Mouse (Mus musculus) right cerebral cortex, postnatal 36 days (tissue): ENCODE measurements at regions not wholly inside any gene's neighbourhood (a gene's known extent, or its start where the extent isn't known, plus 50 kb on each side); places are given as distances from the start of the nearest gene placed in this dataset.

Experiments
- DNase-seq, 2 experiments: peaks; one replicate each; pipeline ENCODE4 v3.0.0; 2022; ENCODE audit warnings: low spot score in 2 of 2, mixed read lengths in 1 of 2

DNA sequence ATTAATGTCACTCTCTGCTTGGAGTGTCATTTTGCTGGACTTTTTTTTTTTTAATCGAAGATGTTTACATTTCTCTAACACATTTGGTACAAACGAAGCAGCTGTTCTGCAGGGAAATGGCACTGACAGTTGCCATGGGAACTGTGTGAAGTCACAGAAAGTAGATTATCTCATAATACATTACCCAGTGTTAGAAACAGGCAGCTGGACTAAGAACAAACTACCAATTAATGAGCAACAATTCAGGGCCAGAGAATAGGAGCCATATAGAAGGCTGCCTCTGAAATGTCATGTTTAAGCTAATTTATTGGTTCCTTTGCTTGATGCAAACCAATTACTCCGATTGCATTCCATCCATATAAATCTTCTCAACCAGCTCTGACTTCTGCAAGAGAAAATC lies 159.3 kb upstream of the Large1 start:
- DNase-seq, result peak in 1 of 2 experiments; percentile 1
